Mouse (Mus musculus) heart, adult 2 months (tissue): ENCODE results near the gene Timm10. TPM values are rescaled to one million over a fixed set of nuclear protein-coding genes. Genes with fewer than 3 reads are reported as not detected.
A peak's percentile ranks its signal among the peaks of the same experiment; 100 is the strongest.
"Not testable (repeated sequence)": the region's sequence is repeated elsewhere in the genome, so short reads cannot be mapped to it uniquely, and the experiment has no call there.

ENCODE experiments used
- DNase-seq, 2 experiments: peaks; one replicate each; pipeline ENCODE4 v3.0.0; 2021
- H3K27ac ChIP-seq: fragments of 200-600 bp; 2 replicates; pipeline ENCODE4 v1.8.1; 2022
- H3K27me3 ChIP-seq: fragments of 200-500 bp; 2 replicates; pipeline ENCODE4 v1.6.1; 2012; ENCODE audit warnings: mild to moderate bottlenecking, low read length, inconsistent platforms, mixed read lengths; ENCODE audit not compliant: control insufficient read depth, insufficient read depth
- H3K36me3 ChIP-seq: fragments of 200-500 bp; 2 replicates; pipeline ENCODE4 v1.6.1; 2012; ENCODE audit warnings: low read length, inconsistent platforms; ENCODE audit not compliant: control insufficient read depth, insufficient read depth
- H3K4me1 ChIP-seq: fragments of 200-500 bp; 2 replicates; pipeline ENCODE4 v1.6.1; 2011; ENCODE audit warnings: low read length; ENCODE audit not compliant: control insufficient read depth, insufficient read depth
- H3K4me3 ChIP-seq: fragments of 200-600 bp; 2 replicates; pipeline ENCODE4 v1.8.1; 2022
- H3K79me2 ChIP-seq: fragments of 200-500 bp; replicated peaks from 2 replicates; pipeline ENCODE4 v1.6.1; 2012; ENCODE audit warnings: mild to moderate bottlenecking, inconsistent platforms, low read length, moderate library complexity, mixed read lengths; ENCODE audit not compliant: control insufficient read depth, insufficient read depth
- H3K9ac ChIP-seq: fragments of 200-500 bp; 2 replicates; pipeline ENCODE4 v1.6.1; 2012; ENCODE audit warnings: low read depth, mild to moderate bottlenecking, control low read depth, inconsistent platforms, low read length, mixed read lengths
- CTCF ChIP-seq: fragments of 200-600 bp; IDR thresholded peaks from 2 replicates; pipeline ENCODE4 v1.8.1; 2022; ENCODE audit warnings: antibody characterized with exemption, mild to moderate bottlenecking, moderate library complexity
- EP300 ChIP-seq: fragments of 200-500 bp; IDR thresholded peaks from 2 replicates; pipeline ENCODE4 v1.6.1; 2011; ENCODE audit warnings: low read depth, low read length, control low read depth; ENCODE audit not compliant: insufficient read depth
- POLR2A ChIP-seq: fragments of 200-500 bp; IDR thresholded peaks from 2 replicates; pipeline ENCODE4 v1.6.1; 2011; ENCODE audit warnings: mild to moderate bottlenecking, low read depth, low read length, control low read depth; ENCODE audit not compliant: insufficient read depth
- whole genome bisulfite sequencing: fragments of 180-500 bp; shearing (Covaris S2); methylation state at CpG from one replicate; pipeline ENCODE4 v1.1.7; 2018; 5-methylcytosine and 5-hydroxymethylcytosine counted together
- intact Hi-C: fragments of 180-260 bp; cut with DNase I; formaldehyde crosslinking; loops from one replicate; pipeline ENCODE4 v1.15.1; 2025
- polyA plus RNA-seq: library from polyadenylated mRNA; depleted of rRNA; stranded (reverse); fragments of >200 nt; gene quantifications from 2 replicates; pipeline ENCODE4 v1.2.3, GENCODE M21; 2012
- total RNA-seq, 2 experiments: library from RNA; stranded (reverse); gene quantifications; 2 replicates each; pipeline ENCODE4 v1.2.3; 2021

The Timm10 gene
- total and polyA plus RNA-seq, 3 experiments: 106 to 129 (median 123) TPM

- TF ChIP-seq CTCF (no peak; the same call in 1 of the 2 replicates), EP300 (no peak), POLR2A (peak; percentile 61)
- H3K4me3 ChIP-seq: peak within 1 kb of the TSS; percentile 74
- H3K27me3 ChIP-seq: no peaks in the 10 kb centered on the region
- no peaks in the 10 kb centered on the region for H3K4me1 ChIP-seq
- H3K79me2 ChIP-seq: no peaks in the 10 kb centered on the region
- H3K36me3 ChIP-seq: no peaks in the 10 kb centered on the region
- H3K9ac ChIP-seq: peak within 1 kb of the TSS; percentile 44
- peak within 1 kb of the TSS; percentile 77 for H3K27ac ChIP-seq
- peak; percentile 80 to 83 for DNase-seq
- WGBS: 1% methylated on average over 21 of the region's 21 CpGs
- intact Hi-C loops: loop anchor here (2.0 kb wide), 1 partner anchor 58 kb away; no protein-coding TSS in a partner anchor
Measured at GRCm38 (mm10) chr2:84798493-84798921, 28.3 kb upstream of the Timm10 start, which contains the start of gene Ube2l6. Gene Ube2l6, plus strand, starts transcription at chr2:84798828.

- peak overlapping the region; percentile 44 for H3K9ac ChIP-seq
- no peaks in the 10 kb centered on the region for H3K4me1 ChIP-seq
- H3K27ac ChIP-seq: peak overlapping the region; percentile 77
- peak overlapping the region; percentile 74 for H3K4me3 ChIP-seq
- 0% methylated on average over 16 of the region's 16 CpGs for WGBS
- no peaks in the 10 kb centered on the region for H3K27me3 ChIP-seq
- H3K36me3 ChIP-seq: no peaks in the 10 kb centered on the region
- TF ChIP-seq EP300 (0 out of 2 replicates have a peak, but pooled peaks have one; percentile 28), CTCF (peak; percentile 90), POLR2A (peak; percentile 47; the same call in 1 of the 2 replicates)
- intact Hi-C loops: loop anchor here (2.0 kb wide), 1 partner anchor 58 kb away; no protein-coding TSS in a partner anchor
- H3K79me2 ChIP-seq: no peaks in the 10 kb centered on the region
- peak; percentile 64 to 77 for DNase-seq
Measured at GRCm38 (mm10) chr2:84799041-84799561, 27.7 kb upstream of the Timm10 start.

GRCm38 (mm10) chr2:84800304-84800703 is 26.5 kb upstream of the Timm10 start:
- TF ChIP-seq EP300 (no peak), CTCF (no peak), POLR2A (peak; percentile 35; the same call in 1 of the 2 replicates)
- no peaks in the 10 kb centered on the region for H3K36me3 ChIP-seq
- 60% methylated on average over 4 of the region's 4 CpGs for WGBS
- H3K4me1 ChIP-seq: no peaks in the 10 kb centered on the region
- H3K4me3 ChIP-seq: no peak overlapping the region
- DNase-seq: no peak
- H3K9ac ChIP-seq: no peak overlapping the region; the same call in 1 of the 2 replicates
- H3K27me3 ChIP-seq: no peaks in the 10 kb centered on the region
- intact Hi-C loops: no loop called here
- H3K27ac ChIP-seq: no peak overlapping the region
- H3K79me2 ChIP-seq: no peaks in the 10 kb centered on the region

GRCm38 (mm10) chr2:84801223-84801622 is 25.6 kb upstream of the Timm10 start:
- H3K27ac ChIP-seq, H3K4me1 ChIP-seq, H3K27me3 ChIP-seq, H3K79me2 ChIP-seq, intact Hi-C loops, H3K4me3 ChIP-seq, DNase-seq, H3K36me3 ChIP-seq, H3K9ac ChIP-seq: not testable (repeated sequence)
- 85% methylated on average over 5 of the region's 5 CpGs for WGBS

GRCm38 (mm10) chr2:84803963-84804362 is 22.8 kb upstream of the Timm10 start:
- Histone ChIP-seq H3K79me2 (no peaks in the 10 kb centered on the region), H3K4me1 (no peaks in the 10 kb centered on the region), H3K4me3 (no peak overlapping the region), H3K9ac (no peak overlapping the region), H3K27ac (no peak overlapping the region), H3K27me3 (no peaks in the 10 kb centered on the region), H3K36me3 (no peaks in the 10 kb centered on the region)
- 96% methylated on average over 7 of the region's 7 CpGs for WGBS
- intact Hi-C loops: no loop called here
- no peak for TF ChIP-seq CTCF
- TF ChIP-seq EP300: no peak
- no peak for TF ChIP-seq POLR2A
- no peak for DNase-seq

- Histone ChIP-seq H3K9ac (no peak overlapping the region), H3K4me3 (no peak overlapping the region), H3K79me2 (no peaks in the 10 kb centered on the region), H3K27ac (no peak overlapping the region), H3K36me3 (no peaks in the 10 kb centered on the region), H3K4me1 (peaks cover 5% of the 10 kb centered on the region), H3K27me3 (no peaks in the 10 kb centered on the region)
- intact Hi-C loops: no loop called here
- no peak for DNase-seq
- TF ChIP-seq CTCF: no peak
- TF ChIP-seq POLR2A: no peak
- no peak for TF ChIP-seq EP300
- 70% methylated on average over 5 of the region's 5 CpGs for WGBS
Measured at GRCm38 (mm10) chr2:84806546-84806945, 20.3 kb upstream of the Timm10 start.
